Mouse (Mus musculus): ENCODE measurements at regions not wholly inside any gene's neighbourhood (a gene's known extent, or its start where the extent isn't known, plus 50 kb on each side); places are given as distances from the start of the nearest gene placed in this dataset.
"Not testable (repeated sequence)": the region's sequence is repeated elsewhere in the genome, so short reads cannot be mapped to it uniquely, and the experiment has no call there.

DNA sequence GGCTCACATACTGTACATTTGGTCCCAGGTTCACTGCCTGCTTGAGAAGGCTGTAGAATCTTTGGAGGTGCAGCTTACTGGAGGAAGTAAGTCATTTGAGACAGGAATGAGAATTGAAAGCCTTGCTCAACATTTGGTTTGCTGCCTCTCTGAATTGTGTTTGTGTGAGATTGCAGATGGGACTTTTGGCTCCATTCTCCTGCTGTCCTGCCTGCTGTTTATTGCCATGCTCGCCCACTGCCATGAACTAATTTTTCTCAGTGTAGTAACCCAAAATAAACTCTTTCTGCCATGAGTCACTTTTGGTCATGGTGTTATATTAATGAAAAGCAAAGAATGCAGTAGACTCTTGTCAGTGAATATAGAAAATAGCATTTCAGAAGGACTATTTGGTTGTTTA, 368.1 kb downstream of the Gm8797 start:
- no peak for DNase-seq (ENCODE audit: low spot score in 2 of 2)

DNA sequence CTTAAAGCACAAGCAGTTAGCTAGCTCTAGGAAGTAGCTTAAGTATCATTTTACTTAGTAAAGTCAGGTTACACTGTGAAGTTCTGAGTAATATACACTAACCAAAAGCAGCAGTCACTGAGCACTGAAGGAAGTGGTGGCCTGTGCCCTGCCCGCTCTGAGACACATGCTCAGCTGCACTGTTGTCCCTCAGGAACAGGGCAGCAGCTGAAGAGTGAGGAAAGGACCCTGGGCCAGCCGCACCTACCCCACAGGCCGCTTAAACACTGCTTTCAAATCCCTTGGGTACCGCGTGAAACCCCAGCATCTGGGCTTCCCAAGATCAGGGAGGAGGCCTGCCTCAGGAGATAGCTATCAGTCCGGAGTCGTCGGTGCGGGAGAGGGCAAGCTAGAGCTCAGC, 385.1 kb downstream of the Gm8797 start:
- DNase-seq (ENCODE audit: low spot score in 2 of 2): not testable (repeated sequence)

DNA sequence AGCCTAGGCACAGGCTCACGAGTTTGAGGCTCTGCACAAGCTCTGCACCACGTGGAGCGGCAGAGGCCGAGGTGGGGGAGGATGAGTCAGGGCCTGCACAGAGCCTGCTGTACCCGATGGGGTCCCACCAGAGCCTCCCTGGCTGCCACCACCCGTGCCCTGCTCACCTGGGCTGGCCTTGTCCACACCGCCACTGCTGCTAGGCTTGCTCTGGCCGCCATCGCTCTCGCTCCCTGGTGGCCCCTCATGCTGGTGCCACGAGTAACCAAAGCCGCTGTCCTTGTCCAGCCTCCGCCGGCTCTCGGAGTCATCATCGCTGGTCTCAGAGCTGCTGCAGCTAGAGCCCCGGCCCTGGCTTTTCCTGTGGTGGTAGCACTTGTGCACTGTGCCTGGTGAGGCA, 386.8 kb downstream of the Gm8797 start:
- DNase-seq (ENCODE audit: low spot score in 2 of 2): no peak

DNA sequence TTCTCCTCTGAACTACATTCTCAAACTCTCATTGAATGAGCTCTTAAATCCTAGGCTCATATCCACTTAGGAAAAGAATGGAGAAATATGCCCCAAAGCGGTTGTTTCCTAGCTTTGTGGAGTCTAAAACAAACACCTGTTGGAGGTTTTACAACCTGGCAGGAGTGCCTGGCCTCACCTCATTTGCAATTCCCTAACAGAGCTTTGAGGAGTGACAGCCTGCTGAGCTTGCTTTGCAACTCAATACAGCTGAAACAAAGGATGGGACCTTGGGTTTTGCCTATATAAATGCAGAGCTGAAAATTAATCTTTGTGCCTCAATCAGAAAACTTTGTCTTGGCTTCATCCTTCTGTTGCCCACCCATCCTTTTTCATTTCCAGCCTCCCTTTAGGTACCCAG, 423.2 kb downstream of the Gm8797 start:
- DNase-seq (ENCODE audit: low spot score in 2 of 2): no peak

DNA sequence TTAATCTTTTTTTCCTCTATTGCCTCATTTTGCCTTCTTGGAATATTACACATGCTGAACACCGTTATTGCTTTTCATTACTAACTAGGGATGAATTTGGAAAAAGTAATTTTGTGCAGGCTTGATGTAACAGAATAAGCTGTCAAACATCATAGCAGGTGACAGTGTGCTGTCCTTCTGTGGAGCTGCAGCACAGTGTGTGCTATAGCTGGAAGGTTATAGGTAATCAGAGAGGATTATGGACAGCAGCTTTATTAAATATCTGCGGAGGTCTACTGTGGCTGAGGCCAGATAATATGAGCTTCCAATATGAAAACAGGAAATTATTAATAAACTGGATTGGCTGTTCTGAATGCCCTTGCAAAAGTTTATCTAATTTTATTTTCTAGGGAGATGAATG, 431.9 kb downstream of the Gm8797 start:
- no peak for DNase-seq (ENCODE audit: low spot score in 2 of 2)

DNA sequence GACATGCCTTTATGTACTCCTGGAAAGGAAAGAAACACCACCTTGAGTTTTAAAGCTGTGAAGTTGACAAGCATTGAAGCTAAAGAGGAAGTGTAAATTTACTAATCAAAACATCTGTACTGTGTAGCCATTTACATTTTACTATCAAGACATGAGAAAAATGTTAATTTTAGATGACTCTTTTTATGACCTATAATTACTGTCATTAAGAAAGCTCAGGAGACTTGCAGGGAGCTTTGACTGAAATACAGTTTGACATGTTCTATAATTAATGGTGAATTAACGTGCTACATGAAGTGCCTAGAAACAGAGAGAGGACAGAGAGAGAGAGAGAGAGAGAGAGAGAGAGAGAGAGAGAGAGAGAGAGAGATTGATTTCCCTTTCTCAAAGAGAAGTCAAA, 432.8 kb downstream of the Gm8797 start:
- DNase-seq (ENCODE audit: low spot score in 2 of 2): no peak

DNA sequence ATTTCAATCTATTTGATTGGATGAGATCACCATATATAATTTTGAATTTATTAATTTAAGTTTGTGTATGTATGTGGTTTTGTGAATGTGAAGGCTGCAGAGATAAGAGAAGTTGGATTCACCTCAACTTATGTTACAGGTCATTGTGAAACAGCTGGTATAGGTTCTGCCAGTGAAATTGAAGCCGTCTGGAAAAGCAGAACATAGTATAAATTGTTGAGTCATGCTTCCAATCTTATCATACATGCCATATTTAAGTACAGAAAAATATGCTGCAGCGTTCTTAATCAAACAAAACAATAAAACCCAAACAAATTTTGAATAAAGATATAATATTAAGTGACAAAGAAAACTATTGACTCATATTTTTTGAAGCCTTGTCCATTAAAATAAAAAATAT, 415.6 kb downstream of the 1700008P02Rik start:
- DNase-seq (ENCODE audit: low spot score in 2 of 2): no peak

DNA sequence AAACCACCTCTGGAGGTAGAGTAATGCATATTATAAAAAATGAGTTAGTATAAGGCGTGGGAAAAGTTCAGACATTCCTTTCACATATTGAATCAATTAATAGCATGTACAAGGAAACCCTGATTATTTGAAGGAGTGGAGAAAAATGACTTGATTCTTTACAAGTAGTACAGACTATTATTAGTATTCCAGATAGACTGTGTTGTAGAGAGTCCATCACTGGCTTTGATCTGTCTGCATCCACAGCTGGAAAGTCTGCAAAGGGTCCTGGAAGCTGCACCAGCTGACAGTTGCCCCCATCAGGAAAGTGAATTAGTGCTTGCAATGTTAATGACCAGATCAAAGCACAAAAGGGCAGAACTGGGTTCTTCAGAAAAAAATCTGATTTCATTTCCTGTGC, 391.6 kb downstream of the 1700008P02Rik start:
- DNase-seq (ENCODE audit: low spot score in 2 of 2): no peak

Measured in spleen, postnatal 14 days (tissue).